Mouse (Mus musculus): Measurements from ENCODE around the gene Vmn1r152. TPM values are rescaled to one million over a fixed set of nuclear protein-coding genes. Genes with fewer than 3 reads are reported as not detected.
"Not testable (repeated sequence)": the region's sequence is repeated elsewhere in the genome, so short reads cannot be mapped to it uniquely, and the experiment has no call there.

Gene Vmn1r152
- total RNA-seq (2014; fragmentation: Nextera tagmentation) (not detected in 2 replicates), total RNA-seq (2017) (0.16 TPM in 1 of 2 replicates, not detected in the other), polyA plus RNA-seq (2012) (not detected in 2 replicates)

- not testable (repeated sequence) for H3K4me1 ChIP-seq (ENCODE audit: insufficient read depth, low read depth, low read length); H3K36me3 ChIP-seq (replicated peaks); DNase-seq (ENCODE audit: low spot score); ATAC-seq (ENCODE audit: extremely low read depth, insufficient number of reproducible peaks, low FRiP score, poor library complexity, severe bottlenecking); H3K9me3 ChIP-seq (replicated peaks); H3K27me3 ChIP-seq (ENCODE audit: insufficient read depth, low read length); H3K4me3 ChIP-seq (ENCODE audit: low read depth, low read length)
Observed at GRCm38 (mm10) chr7:22522667-22523066, at the start of gene Vmn1r152. Gene Vmn1r152, plus strand, starts transcription at chr7:22522967.

- ATAC-seq (ENCODE audit: extremely low read depth, insufficient number of reproducible peaks, low FRiP score, poor library complexity, severe bottlenecking); H3K4me3 ChIP-seq (ENCODE audit: low read depth, low read length); H3K4me1 ChIP-seq (ENCODE audit: insufficient read depth, low read depth, low read length); H3K27me3 ChIP-seq (ENCODE audit: insufficient read depth, low read length); DNase-seq (ENCODE audit: low spot score); H3K9me3 ChIP-seq (replicated peaks); H3K36me3 ChIP-seq (replicated peaks): not testable (repeated sequence)
Observed at GRCm38 (mm10) chr7:22499578-22499977, 23.2 kb upstream of the Vmn1r152 start, which contains the start of gene Vmn1r151. Gene Vmn1r151, minus strand, starts transcription at chr7:22499678.

GRCm38 (mm10) chr7:22534787-22535186, 12.0 kb downstream of the Vmn1r152 start, which contains the start of gene Gm8677:
Gene Gm8677, minus strand, starts transcription at chr7:22534887.
- not testable (repeated sequence) for H3K27me3 ChIP-seq (ENCODE audit: insufficient read depth, low read length); H3K36me3 ChIP-seq (replicated peaks); H3K9me3 ChIP-seq (replicated peaks); H3K4me3 ChIP-seq (ENCODE audit: low read depth, low read length); DNase-seq (ENCODE audit: low spot score); ATAC-seq (ENCODE audit: extremely low read depth, insufficient number of reproducible peaks, low FRiP score, poor library complexity, severe bottlenecking); H3K4me1 ChIP-seq (ENCODE audit: insufficient read depth, low read depth, low read length)

GRCm38 (mm10) chr7:22565243-22565642, 42.5 kb downstream of the Vmn1r152 start, which contains the start of gene Gm4201:
Gene Gm4201, minus strand, starts transcription at chr7:22565343.
- not testable (repeated sequence) for H3K27me3 ChIP-seq (ENCODE audit: insufficient read depth, low read length); ATAC-seq (ENCODE audit: extremely low read depth, insufficient number of reproducible peaks, low FRiP score, poor library complexity, severe bottlenecking); H3K9me3 ChIP-seq (replicated peaks); H3K4me3 ChIP-seq (ENCODE audit: low read depth, low read length); DNase-seq (ENCODE audit: low spot score); H3K4me1 ChIP-seq (ENCODE audit: insufficient read depth, low read depth, low read length); H3K36me3 ChIP-seq (replicated peaks)

Other genes with a start within 250 kb of the Vmn1r152 start
- gene Gm4187, start 193.2 kb upstream of the Vmn1r152 start, total RNA-seq (2014; fragmentation: Nextera tagmentation): not detected in 2 replicates
- not detected in 2 replicates for gene Gm4187, start 193.2 kb upstream of the Vmn1r152 start, total RNA-seq (2017)
- not detected in 2 replicates for gene Gm4187, start 193.2 kb upstream of the Vmn1r152 start, polyA plus RNA-seq (2012)
- not detected in 2 replicates for gene Gm8660, start 151.9 kb upstream of the Vmn1r152 start, total RNA-seq (2014; fragmentation: Nextera tagmentation)
- gene Gm8660, start 151.9 kb upstream of the Vmn1r152 start, total RNA-seq (2017): not detected in 2 replicates
- gene Gm8660, start 151.9 kb upstream of the Vmn1r152 start, polyA plus RNA-seq (2012): not detected in 2 replicates
- not detected in 2 replicates for gene Vmn1r148, start 109.4 kb upstream of the Vmn1r152 start, total RNA-seq (2014; fragmentation: Nextera tagmentation)
- gene Vmn1r148, start 109.4 kb upstream of the Vmn1r152 start, total RNA-seq (2017): not detected in 2 replicates
- gene Vmn1r148, start 109.4 kb upstream of the Vmn1r152 start, polyA plus RNA-seq (2012): not detected in 2 replicates
- gene Vmn1r149, start 84.7 kb upstream of the Vmn1r152 start, total RNA-seq (2014; fragmentation: Nextera tagmentation): not detected in 2 replicates
- not detected in 2 replicates for gene Vmn1r149, start 84.7 kb upstream of the Vmn1r152 start, total RNA-seq (2017)
- not detected in 2 replicates for gene Vmn1r149, start 84.7 kb upstream of the Vmn1r152 start, polyA plus RNA-seq (2012)
- gene Gm10665, start 58.9 kb upstream of the Vmn1r152 start, total RNA-seq (2014; fragmentation: Nextera tagmentation): not detected in 2 replicates
- not detected in 2 replicates for gene Gm10665, start 58.9 kb upstream of the Vmn1r152 start, total RNA-seq (2017)
- not detected in 2 replicates for gene Gm10665, start 58.9 kb upstream of the Vmn1r152 start, polyA plus RNA-seq (2012)
- not detected in 2 replicates for gene Vmn1r151, start 23.3 kb upstream of the Vmn1r152 start, total RNA-seq (2014; fragmentation: Nextera tagmentation)
- not detected in 2 replicates for gene Vmn1r151, start 23.3 kb upstream of the Vmn1r152 start, total RNA-seq (2017)
- gene Vmn1r151, start 23.3 kb upstream of the Vmn1r152 start, polyA plus RNA-seq (2012): not detected in 2 replicates
- gene Gm8677, start 11.9 kb downstream of the Vmn1r152 start, total RNA-seq (2014; fragmentation: Nextera tagmentation): not detected in 2 replicates
- not detected in 2 replicates for gene Gm8677, start 11.9 kb downstream of the Vmn1r152 start, total RNA-seq (2017)
- gene Gm8677, start 11.9 kb downstream of the Vmn1r152 start, polyA plus RNA-seq (2012): not detected in 2 replicates
- not detected in 2 replicates for gene Gm4201, start 42.4 kb downstream of the Vmn1r152 start, total RNA-seq (2014; fragmentation: Nextera tagmentation)
- not detected in 2 replicates for gene Gm4201, start 42.4 kb downstream of the Vmn1r152 start, total RNA-seq (2017)
- gene Gm4201, start 42.4 kb downstream of the Vmn1r152 start, polyA plus RNA-seq (2012): not detected in 2 replicates
- not detected in 2 replicates for gene Gm4565, start 65.2 kb downstream of the Vmn1r152 start, total RNA-seq (2014; fragmentation: Nextera tagmentation)
- gene Gm4565, start 65.2 kb downstream of the Vmn1r152 start, total RNA-seq (2017): not detected in 2 replicates
- gene Gm4565, start 65.2 kb downstream of the Vmn1r152 start, polyA plus RNA-seq (2012): not detected in 2 replicates
- not detected in 2 replicates for gene Vmn1r155, start 135.1 kb downstream of the Vmn1r152 start, total RNA-seq (2014; fragmentation: Nextera tagmentation)
- not detected in 2 replicates for gene Vmn1r155, start 135.1 kb downstream of the Vmn1r152 start, total RNA-seq (2017)
- not detected in 2 replicates for gene Vmn1r155, start 135.1 kb downstream of the Vmn1r152 start, polyA plus RNA-seq (2012)
- gene Gm8693, start 169.3 kb downstream of the Vmn1r152 start, total RNA-seq (2014; fragmentation: Nextera tagmentation): not detected in 2 replicates
- not detected in 2 replicates for gene Gm8693, start 169.3 kb downstream of the Vmn1r152 start, total RNA-seq (2017)
- gene Gm8693, start 169.3 kb downstream of the Vmn1r152 start, polyA plus RNA-seq (2012): not detected in 2 replicates
- not detected in 2 replicates for gene Gm4567, start 196.7 kb downstream of the Vmn1r152 start, total RNA-seq (2014; fragmentation: Nextera tagmentation)
- not detected in 2 replicates for gene Gm4567, start 196.7 kb downstream of the Vmn1r152 start, total RNA-seq (2017)
- not detected in 2 replicates for gene Gm4567, start 196.7 kb downstream of the Vmn1r152 start, polyA plus RNA-seq (2012)
- not detected in 2 replicates for gene Vmn1r157, start 238.7 kb downstream of the Vmn1r152 start, total RNA-seq (2014; fragmentation: Nextera tagmentation)
- not detected in 2 replicates for gene Vmn1r157, start 238.7 kb downstream of the Vmn1r152 start, total RNA-seq (2017)
- not detected in 2 replicates for gene Vmn1r157, start 238.7 kb downstream of the Vmn1r152 start, polyA plus RNA-seq (2012)

Measured in G1E (cell line).